Mouse (Mus musculus): ENCODE results near the gene Dpysl4. TPM values are rescaled to one million over a fixed set of nuclear protein-coding genes. Genes with fewer than 3 reads are reported as not detected.

Gene Dpysl4
- polyA plus RNA-seq, 1 experiment from 2014 or later, result 0.86 TPM

DNA sequence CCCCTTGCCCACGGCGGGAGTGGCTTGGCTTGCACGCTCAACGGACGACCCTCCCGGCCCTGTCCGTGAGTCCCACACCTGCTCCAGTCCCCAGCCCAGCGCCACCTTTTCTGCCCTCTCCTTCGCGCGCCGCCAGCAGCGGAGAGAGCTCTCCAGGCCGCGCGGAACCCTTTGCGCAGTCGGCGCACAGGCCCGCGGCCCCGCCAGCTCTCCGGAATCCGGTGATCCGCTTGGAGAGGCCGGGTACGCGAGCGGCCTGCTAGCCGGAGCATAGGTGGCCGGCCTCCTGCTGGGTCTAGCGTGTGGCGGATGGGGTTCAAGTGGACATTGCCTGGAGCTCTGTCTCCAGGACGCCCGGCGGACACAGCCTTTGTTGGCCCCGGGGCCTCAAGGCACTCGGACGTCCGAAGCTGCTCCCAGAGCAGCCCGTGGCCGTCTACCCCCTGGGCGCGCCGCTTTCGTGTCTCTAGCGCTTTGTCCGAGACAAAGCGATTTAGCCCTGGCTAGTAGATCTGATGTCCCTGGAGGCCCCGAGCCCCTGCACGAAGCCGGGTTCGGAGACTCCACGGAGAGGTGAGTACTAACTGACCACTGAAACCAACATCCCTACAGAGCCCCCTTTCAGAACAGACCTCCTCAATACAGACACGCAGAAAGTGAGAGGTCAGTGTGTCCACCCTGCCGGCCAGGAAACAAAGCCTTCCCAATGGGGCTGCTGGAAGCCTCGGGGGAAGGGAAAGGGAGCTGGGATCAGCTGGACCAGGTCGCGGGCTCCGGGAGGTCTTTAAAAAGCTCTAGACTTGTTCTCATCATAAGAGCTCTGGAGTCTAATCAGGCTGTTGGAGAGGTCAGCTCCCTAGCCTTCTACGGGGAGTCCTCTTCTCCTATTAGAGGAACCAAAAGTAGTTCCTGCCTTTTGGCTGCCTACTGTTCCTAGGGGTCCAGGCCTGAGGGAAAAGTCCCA is 676 bp downstream of the Dpysl4 start:
- peaks cover 64% of the 10 kb centered on the region for H3K27me3 ChIP-seq (replicated peaks)
- no peak overlapping the region for H3K9ac ChIP-seq
- 8% methylated on average over 55 of the region's 61 CpGs for WGBS (ENCODE audit: insufficient replicate concordance)
- H3K9me3 ChIP-seq (replicated peaks), result no peaks in the 10 kb centered on the region
- ATAC-seq, result peak; percentile 32; the same call in 1 of the 2 replicates
- peak overlapping the region; percentile 62 for H3K4me2 ChIP-seq
- peak overlapping the region; percentile 43 for H3K4me3 ChIP-seq
- H3K4me1 ChIP-seq, result no peaks in the 10 kb centered on the region
- H3K27ac ChIP-seq, result no peak overlapping the region
- H3K36me3 ChIP-seq, result no peaks in the 10 kb centered on the region

DNA sequence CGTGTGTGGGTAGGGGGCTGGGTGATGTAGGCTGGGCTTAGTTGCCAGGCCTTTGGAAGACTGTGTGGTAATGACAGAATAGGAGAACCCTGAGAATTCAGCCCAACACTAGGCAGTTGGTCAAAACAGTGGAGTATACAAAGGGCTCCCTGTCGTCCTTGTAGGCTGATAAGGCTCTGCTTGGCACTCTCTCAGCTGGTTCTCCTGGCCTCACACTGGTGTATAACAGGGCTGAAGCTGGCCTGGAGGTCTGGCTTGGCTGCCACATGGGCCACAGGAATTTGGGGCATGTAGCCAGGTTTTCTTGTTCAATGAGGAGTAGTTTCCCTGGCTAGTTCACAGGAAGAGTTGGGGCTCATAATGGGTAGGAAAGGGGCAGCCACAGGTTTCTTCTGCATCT is 2.0 kb downstream of the Dpysl4 start:
- no peak overlapping the region for H3K9ac ChIP-seq
- H3K36me3 ChIP-seq, result no peaks in the 10 kb centered on the region
- no peak overlapping the region for H3K4me3 ChIP-seq
- 38% methylated on average over 2 of the region's 2 CpGs for whole genome bisulfite sequencing (ENCODE audit: insufficient replicate concordance)
- H3K27ac ChIP-seq, result no peak overlapping the region
- H3K4me1 ChIP-seq, result no peaks in the 10 kb centered on the region
- peaks cover 60% of the 10 kb centered on the region for H3K27me3 ChIP-seq (replicated peaks)
- no peak overlapping the region for H3K4me2 ChIP-seq
- H3K9me3 ChIP-seq (replicated peaks), result no peaks in the 10 kb centered on the region
- no peak for ATAC-seq

DNA sequence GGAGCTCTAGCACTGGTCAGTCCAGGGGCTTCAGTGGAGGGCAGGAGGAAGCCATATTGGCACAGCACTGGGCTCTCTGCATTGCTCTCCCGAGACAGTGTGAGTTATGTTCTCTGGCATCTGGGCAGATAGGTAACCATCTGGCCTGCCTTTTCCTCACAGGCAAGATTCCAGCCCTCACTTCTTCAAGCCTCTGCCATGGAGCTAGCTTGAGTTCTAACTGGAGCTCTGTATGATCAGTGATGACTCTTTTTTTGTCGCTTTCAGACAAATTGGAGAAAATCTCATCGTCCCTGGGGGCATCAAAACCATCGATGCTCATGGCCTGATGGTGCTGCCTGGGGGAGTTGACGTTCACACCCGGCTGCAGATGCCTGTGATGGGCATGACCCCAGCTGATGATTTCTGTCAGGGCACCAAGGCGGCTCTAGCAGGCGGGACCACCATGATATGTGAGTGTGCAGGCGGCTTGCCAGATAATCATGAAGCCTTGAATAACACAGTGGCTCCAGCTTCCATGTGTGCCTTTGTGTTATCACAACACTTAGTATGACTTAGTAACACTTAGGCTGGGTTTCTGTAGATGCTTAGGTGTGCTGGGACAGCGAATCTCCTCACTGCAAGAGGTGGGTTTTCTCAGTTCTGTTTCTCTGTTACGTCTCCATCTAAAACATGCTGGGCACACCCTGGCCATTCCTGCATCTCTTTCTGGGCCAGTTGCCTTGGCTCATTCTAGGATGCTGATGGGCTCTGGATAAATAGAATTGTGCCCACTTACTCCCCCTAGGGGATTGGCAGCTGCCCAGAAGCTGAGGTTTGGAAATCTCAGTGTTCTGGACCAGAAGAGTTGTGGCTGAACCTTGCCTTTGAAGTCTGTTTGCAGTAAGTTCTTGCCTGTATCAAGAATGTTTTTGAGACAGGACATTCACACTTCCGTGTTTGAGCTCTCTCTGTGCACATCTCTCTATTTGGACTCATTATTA is 4.4 kb downstream of the Dpysl4 start:
- Histone ChIP-seq H3K36me3 (no peaks in the 10 kb centered on the region), H3K27me3 (replicated peaks) (peaks cover 41% of the 10 kb centered on the region), H3K9me3 (replicated peaks) (no peaks in the 10 kb centered on the region), H3K4me1 (no peaks in the 10 kb centered on the region), H3K9ac (no peak overlapping the region), H3K4me2 (no peak overlapping the region), H3K4me3 (no peak overlapping the region), H3K27ac (no peak overlapping the region)
- 69% methylated on average over 12 of the region's 12 CpGs for WGBS (ENCODE audit: insufficient replicate concordance)
- no peak for ATAC-seq

DNA sequence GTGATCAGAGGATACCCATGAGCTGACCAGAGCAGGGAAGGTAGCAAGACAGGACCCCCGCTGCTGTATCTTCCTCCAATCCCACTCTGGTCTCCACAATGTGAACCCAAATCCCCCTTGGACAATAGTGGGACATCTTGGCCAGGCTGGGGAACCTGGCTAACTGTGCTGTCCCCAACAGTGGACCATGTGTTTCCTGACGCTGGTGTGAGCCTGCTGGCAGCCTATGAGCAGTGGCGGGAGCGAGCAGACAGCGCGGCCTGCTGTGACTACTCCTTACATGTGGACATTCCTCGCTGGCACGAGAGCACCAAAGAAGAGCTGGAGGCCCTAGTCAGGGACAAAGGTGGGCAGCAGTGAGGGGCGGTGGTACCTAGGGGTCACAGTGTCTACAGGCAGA is 5.9 kb downstream of the Dpysl4 start:
- Histone ChIP-seq H3K4me1 (no peaks in the 10 kb centered on the region), H3K9me3 (replicated peaks) (no peaks in the 10 kb centered on the region), H3K9ac (no peak overlapping the region), H3K27me3 (replicated peaks) (peaks cover 26% of the 10 kb centered on the region), H3K27ac (no peak overlapping the region), H3K4me2 (no peak overlapping the region), H3K4me3 (no peak overlapping the region), H3K36me3 (no peaks in the 10 kb centered on the region)
- no peak for ATAC-seq
- 76% methylated on average over 9 of the region's 9 CpGs for WGBS (ENCODE audit: insufficient replicate concordance)

DNA sequence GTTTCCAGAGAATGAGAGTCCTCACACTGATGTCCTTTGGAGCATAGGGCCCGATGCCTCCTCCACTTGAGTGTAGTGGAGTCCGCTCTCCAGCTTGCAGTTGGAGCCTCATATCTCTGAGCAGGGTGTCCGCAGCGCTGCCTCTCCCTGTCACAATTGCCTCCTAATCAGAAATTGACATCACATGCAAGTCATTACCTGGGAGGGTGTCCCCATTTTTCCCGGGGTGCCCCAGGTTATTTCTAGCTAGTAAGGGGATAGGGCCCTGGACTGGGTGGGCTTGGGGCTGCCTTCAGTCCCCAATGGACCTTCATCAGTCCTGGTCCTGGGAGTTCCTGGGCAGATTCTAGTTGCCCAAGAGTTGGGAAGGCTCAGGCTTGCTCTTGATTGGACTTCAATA is 6.9 kb downstream of the Dpysl4 start:
- WGBS (ENCODE audit: insufficient replicate concordance), result 73% methylated on average over 5 of the region's 5 CpGs
- Histone ChIP-seq H3K4me3 (no peak overlapping the region), H3K36me3 (no peaks in the 10 kb centered on the region), H3K4me1 (no peaks in the 10 kb centered on the region), H3K9me3 (replicated peaks) (no peaks in the 10 kb centered on the region), H3K4me2 (no peak overlapping the region), H3K27me3 (replicated peaks) (peaks cover 17% of the 10 kb centered on the region), H3K27ac (no peak overlapping the region), H3K9ac (no peak overlapping the region)
- ATAC-seq, result no peak

DNA sequence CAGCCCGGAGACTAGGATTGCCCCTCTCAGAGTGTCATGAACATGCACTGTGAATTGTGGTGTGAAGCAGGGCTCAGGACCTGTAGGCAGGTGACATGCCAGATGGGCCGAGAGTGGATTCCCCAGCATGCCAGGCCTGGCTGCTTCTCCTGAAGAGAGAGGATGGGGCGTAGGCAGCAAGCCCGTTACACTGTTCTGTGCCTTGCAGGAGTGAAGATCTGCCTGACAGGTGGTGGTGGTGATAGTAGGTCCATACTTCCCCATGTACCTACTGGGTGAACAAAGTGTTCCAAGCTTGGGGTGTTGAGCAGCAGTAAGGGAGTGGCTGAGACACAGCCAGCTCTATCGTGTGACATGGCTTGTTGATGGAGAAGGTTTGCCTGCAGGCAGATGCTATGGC is 7.3 kb downstream of the Dpysl4 start:
- WGBS (ENCODE audit: insufficient replicate concordance), result 68% methylated on average over 5 of the region's 5 CpGs
- no peak overlapping the region for H3K4me3 ChIP-seq
- no peak overlapping the region for H3K27ac ChIP-seq
- no peak overlapping the region for H3K4me2 ChIP-seq
- H3K27me3 ChIP-seq (replicated peaks), result peaks cover 12% of the 10 kb centered on the region
- H3K9ac ChIP-seq, result no peak overlapping the region
- ATAC-seq, result no peak
- H3K36me3 ChIP-seq, result no peaks in the 10 kb centered on the region
- no peaks in the 10 kb centered on the region for H3K4me1 ChIP-seq
- H3K9me3 ChIP-seq (replicated peaks), result no peaks in the 10 kb centered on the region

DNA sequence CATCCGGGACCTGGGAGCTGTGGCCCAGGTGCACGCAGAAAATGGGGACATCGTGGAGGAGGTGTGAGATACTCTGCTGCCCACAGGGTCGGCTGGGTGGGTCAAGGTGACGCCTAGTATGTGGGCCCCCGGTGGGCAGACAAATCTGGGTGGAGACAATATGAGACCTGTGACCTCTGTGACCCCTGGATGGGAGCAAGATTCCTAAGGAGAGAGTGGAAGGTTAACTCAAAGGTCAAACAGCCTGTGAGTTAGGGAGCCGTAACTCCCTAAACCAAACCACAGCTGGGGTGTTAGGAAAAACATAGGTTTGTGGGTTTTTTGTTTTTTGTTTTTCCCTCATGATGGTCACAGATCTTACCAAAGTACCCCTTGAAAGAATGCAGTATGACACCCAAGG is 8.0 kb downstream of the Dpysl4 start:
- WGBS (ENCODE audit: insufficient replicate concordance), result 69% methylated on average over 7 of the region's 7 CpGs
- no peak for ATAC-seq

DNA sequence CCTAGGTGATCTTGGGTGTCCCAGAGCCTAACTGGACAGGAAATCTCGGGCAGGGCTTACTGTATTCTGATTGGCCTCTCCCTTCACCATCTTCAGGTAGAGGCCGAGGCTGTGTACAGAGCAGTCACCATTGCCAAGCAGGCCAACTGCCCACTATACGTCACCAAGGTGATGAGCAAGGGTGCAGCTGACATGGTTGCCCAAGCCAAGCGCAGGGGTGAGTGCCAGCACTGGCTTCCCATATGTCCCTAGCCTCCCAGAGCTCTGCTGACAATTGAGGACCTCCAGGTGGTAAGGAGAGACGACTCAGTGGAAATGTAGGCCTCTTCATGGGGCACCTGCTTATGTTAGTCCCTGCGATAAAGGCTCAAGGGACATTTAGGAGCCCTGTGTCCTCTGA is 9.0 kb downstream of the Dpysl4 start:
- Histone ChIP-seq H3K4me2 (no peak overlapping the region), H3K9ac (no peak overlapping the region), H3K9me3 (replicated peaks) (no peaks in the 10 kb centered on the region), H3K27ac (no peak overlapping the region), H3K27me3 (replicated peaks) (no peaks in the 10 kb centered on the region; the same call in 1 of the 2 replicates), H3K4me1 (no peaks in the 10 kb centered on the region), H3K36me3 (no peaks in the 10 kb centered on the region), H3K4me3 (no peak overlapping the region)
- no peak for ATAC-seq
- WGBS (ENCODE audit: insufficient replicate concordance), result 63% methylated on average over 6 of the region's 6 CpGs

More for the DNA sequence above, 8.0 kb downstream of the Dpysl4 start:
- no peaks in the 10 kb centered on the region for H3K9me3 ChIP-seq (replicated peaks)
- no peak overlapping the region for H3K4me2 ChIP-seq
- no peak overlapping the region for H3K27ac ChIP-seq
- H3K9ac ChIP-seq, result no peak overlapping the region
- H3K4me3 ChIP-seq, result no peak overlapping the region
- no peaks in the 10 kb centered on the region for H3K4me1 ChIP-seq
- peaks cover 5% of the 10 kb centered on the region for H3K27me3 ChIP-seq (replicated peaks)
- no peaks in the 10 kb centered on the region for H3K36me3 ChIP-seq

DNA sequence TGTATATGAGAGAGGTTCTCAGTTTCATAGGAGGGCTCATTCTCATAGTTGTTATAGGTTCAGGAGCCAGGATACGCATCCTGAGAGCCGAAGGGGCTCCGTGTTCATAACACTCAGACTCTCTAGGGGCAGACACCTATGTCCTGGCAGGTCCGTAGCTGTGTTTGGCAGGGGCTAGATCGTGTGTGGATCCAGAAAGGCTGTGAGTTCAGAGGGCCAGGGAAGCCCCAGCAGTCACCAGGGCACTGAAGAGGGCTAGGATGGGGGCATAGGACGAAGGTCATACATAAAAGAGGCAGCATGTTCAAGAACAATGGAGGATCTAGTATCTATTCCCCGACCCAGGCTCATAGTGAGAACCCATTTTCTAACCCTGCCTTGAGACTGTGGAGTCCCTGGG is 9.5 kb downstream of the Dpysl4 start:
- H3K9me3 ChIP-seq (replicated peaks), result no peaks in the 10 kb centered on the region
- WGBS (ENCODE audit: insufficient replicate concordance), result 69% methylated on average over 7 of the region's 7 CpGs
- no peak overlapping the region for H3K27ac ChIP-seq
- no peak overlapping the region for H3K4me2 ChIP-seq
- no peak overlapping the region for H3K9ac ChIP-seq
- H3K27me3 ChIP-seq (replicated peaks), result no peaks in the 10 kb centered on the region; the same call in 1 of the 2 replicates
- no peak overlapping the region for H3K4me3 ChIP-seq
- no peaks in the 10 kb centered on the region for H3K4me1 ChIP-seq
- H3K36me3 ChIP-seq, result no peaks in the 10 kb centered on the region
- ATAC-seq, result no peak

DNA sequence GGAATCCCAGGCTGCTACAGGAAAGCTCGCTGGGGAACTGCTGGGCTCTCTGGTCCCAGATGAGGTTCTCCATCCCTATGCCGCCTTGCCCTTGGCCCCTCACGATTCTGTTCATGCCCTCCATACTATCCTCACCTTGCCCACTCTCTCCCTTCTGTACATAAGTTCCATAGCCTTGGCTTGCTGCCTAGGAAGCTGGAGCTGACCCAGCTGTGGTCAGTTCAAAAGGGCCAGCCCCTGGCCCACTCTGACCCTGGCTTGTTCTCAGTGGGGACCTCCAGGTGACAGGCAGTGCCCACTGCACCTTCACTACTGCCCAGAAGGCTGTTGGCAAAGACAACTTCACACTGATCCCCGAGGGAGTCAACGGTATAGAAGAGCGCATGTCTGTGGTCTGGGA is 10.6 kb downstream of the Dpysl4 start:
- ATAC-seq, result no peak
- H3K9me3 ChIP-seq (replicated peaks), result no peaks in the 10 kb centered on the region
- no peaks in the 10 kb centered on the region for H3K36me3 ChIP-seq
- no peaks in the 10 kb centered on the region; the same call in 1 of the 2 replicates for H3K27me3 ChIP-seq (replicated peaks)
- 70% methylated on average over 6 of the region's 6 CpGs for WGBS (ENCODE audit: insufficient replicate concordance)
- no peak overlapping the region for H3K4me2 ChIP-seq
- H3K9ac ChIP-seq, result no peak overlapping the region
- H3K27ac ChIP-seq, result no peak overlapping the region
- no peak overlapping the region for H3K4me3 ChIP-seq
- H3K4me1 ChIP-seq, result no peaks in the 10 kb centered on the region

DNA sequence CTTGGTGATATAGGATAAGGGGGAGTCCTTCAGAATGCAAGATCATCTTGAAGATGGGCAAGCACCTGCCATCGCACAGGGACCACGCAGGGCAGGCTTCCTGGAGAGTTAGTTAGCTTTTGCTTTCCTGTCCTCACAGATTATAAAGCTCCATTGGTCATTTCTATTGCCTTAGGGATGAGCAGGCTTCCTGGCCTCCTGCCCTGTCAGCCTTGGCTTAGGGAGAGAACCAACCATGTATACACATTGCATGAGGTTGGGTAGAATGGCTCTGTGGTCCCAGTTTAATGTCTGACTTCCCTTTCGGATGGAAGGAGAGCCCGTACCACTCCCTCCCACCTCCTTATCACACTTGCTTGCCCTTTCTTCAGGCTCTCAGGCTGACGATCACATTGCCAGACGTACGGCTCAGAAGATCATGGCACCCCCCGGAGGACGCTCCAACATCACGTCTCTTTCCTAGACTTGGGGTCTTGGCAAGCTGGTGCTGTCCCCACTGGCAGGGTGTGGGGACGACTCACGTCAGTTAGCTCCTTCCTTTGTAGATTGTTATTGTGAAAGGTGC is 14.8 kb downstream of the Dpysl4 start:
- 52% methylated on average over 12 of the region's 12 CpGs for WGBS (ENCODE audit: insufficient replicate concordance)
- Histone ChIP-seq H3K9me3 (replicated peaks) (no peaks in the 10 kb centered on the region), H3K4me2 (no peak overlapping the region), H3K27me3 (replicated peaks) (no peaks in the 10 kb centered on the region), H3K4me1 (no peaks in the 10 kb centered on the region), H3K27ac (no peak overlapping the region), H3K4me3 (no peak overlapping the region), H3K9ac (no peak overlapping the region), H3K36me3 (no peaks in the 10 kb centered on the region)
- no peak for ATAC-seq
